Mouse (Mus musculus) adrenal gland, postnatal 25 days (tissue): ENCODE results near the gene Vmn1r5. TPM values are rescaled to one million over a fixed set of nuclear protein-coding genes. Genes with fewer than 3 reads are reported as not detected.
"Not testable (repeated sequence)": the region's sequence is repeated elsewhere in the genome, so short reads cannot be mapped to it uniquely, and the experiment has no call there.

Experiments
- DNase-seq: peaks from one replicate; pipeline ENCODE4 v3.0.0; 2021; ENCODE audit warnings: mixed read lengths
- long read RNA-seq: library from polyadenylated mRNA; stranded (forward); transcript quantifications from one replicate; pipeline ENCODE4 v2.0.0, GENCODE M21; 2021
- total RNA-seq: library from RNA; stranded (reverse); gene quantifications from 2 replicates; pipeline ENCODE4 v1.2.3, GENCODE M21; 2021

Gene Vmn1r5
- total RNA-seq = not detected in 2 replicates
- long read RNA-seq = 0 reads

DNA sequence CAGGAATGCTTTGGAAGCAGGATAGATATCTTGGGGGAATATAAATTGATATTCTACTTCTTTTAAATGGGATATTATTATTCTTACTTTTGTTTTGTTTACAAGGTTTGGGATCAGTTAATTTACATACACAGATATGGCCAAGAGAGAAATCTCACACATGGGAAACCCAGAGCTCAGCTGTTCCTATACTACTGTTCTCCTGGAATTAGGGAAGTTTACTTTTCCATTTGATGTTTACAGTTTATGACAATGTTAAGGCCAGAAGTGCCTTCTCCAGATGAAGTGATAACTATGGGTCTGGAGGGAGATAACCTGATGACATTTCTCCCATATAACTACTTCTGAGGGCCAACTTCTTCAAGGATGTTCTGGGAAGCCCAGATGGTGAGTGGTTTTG lies at the start of gene Vmn1r5:
Gene Vmn1r5 (plus strand): TSS at position 301 of the 400 bp plus-strand sequence.
- DNase-seq = no peak

GRCm38 (mm10) chr6:56923331-56923725 lies 46.7 kb upstream of the Vmn1r5 start:
- no peak for DNase-seq

- DNase-seq = peak; percentile 96
These were observed 46.1 kb upstream of the Vmn1r5 start, which contains the start of the genes Nt5c3 and Vmn1r4 for GRCm38 (mm10) chr6:56923726-56924707. Gene Nt5c3, minus strand, starts transcription at chr6:56923932. Gene Vmn1r4, plus strand, starts transcription at chr6:56924015.

- DNase-seq = no peak
These were observed 38.2 kb upstream of the Vmn1r5 start for GRCm38 (mm10) chr6:56931648-56932415.

- DNase-seq = no peak
These were observed 37.6 kb upstream of the Vmn1r5 start for GRCm38 (mm10) chr6:56932464-56932863.

GRCm38 (mm10) chr6:56934366-56934765 lies 35.7 kb upstream of the Vmn1r5 start:
- no peak for DNase-seq

DNA sequence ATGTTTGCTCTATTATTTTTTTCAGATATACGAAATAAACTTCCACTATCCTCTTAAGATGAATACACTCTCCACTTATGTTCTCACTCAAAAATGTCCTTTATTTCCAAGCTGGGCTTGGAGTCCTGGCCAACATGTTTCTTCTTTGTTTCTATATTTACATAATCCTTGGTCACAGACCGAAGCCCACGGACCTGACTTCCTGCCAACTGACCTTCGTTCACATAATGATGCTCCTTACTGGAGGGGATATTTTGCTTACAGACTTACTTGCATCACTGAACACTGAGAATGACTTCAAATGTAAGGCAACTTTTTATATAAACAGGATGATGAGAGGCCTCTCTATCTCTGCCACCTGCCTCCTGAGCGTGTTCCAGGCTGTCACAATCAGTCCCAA lies 13.6 kb upstream of the Vmn1r5 start:
- DNase-seq = no peak

- no peak for DNase-seq
These were observed 26.9 kb downstream of the Vmn1r5 start, which contains the start of gene Vmn1r6 for GRCm38 (mm10) chr6:56996943-56997342. Gene Vmn1r6, plus strand, starts transcription at chr6:56997243.

GRCm38 (mm10) chr6:57025224-57025623 lies 55.2 kb downstream of the Vmn1r5 start, which contains the start of gene Vmn1r7:
Gene Vmn1r7, minus strand, starts transcription at chr6:57025324.
- not testable (repeated sequence) for DNase-seq

- no peak for DNase-seq
These were observed 61.9 kb downstream of the Vmn1r5 start, which contains the start of gene Vmn1r8 for GRCm38 (mm10) chr6:57031984-57032383. Gene Vmn1r8, plus strand, starts transcription at chr6:57032284.

DNA sequence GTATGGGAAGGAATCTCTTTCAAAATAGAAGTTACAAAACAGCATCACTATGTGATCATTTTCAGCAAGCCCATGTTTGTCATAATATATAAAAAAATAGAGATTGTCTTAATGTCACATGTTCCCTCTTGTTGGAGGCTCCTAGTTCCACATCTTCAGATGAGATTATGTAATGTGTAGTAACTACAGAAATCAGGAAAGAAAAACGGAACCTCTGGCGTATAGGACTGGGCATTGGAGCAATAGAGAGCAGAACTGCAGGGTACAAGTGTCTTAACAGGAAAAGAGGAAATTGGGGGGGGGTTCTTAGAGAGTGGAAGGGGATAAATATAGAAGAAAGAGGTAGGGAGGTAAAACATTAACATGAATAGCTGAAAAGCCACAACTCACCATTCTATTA lies 64.6 kb downstream of the Vmn1r5 start:
- no peak for DNase-seq

Other genes starting within 250 kb of the Vmn1r5 start
- gene Kbtbd2, start 172.5 kb upstream of the Vmn1r5 start, total RNA-seq = 36.3 and 36.9 TPM in 2 replicates
- gene Fkbp9, start 138.2 kb upstream of the Vmn1r5 start, total RNA-seq = 52.4 and 66.4 TPM in 2 replicates
- 20.6 and 23.0 TPM in 2 replicates for gene Nt5c3, start 46.3 kb upstream of the Vmn1r5 start, total RNA-seq
- gene Vmn1r4, start 46.3 kb upstream of the Vmn1r5 start, total RNA-seq = 0.62 and 0.76 TPM in 2 replicates
- not detected in 2 replicates for gene Vmn1r6, start 27.0 kb downstream of the Vmn1r5 start, total RNA-seq
- gene Vmn1r7, start 55.1 kb downstream of the Vmn1r5 start, total RNA-seq = not detected in 2 replicates
- not detected in 2 replicates for gene Vmn1r8, start 62.0 kb downstream of the Vmn1r5 start, total RNA-seq
- not detected in 2 replicates for gene Vmn1r9, start 96.5 kb downstream of the Vmn1r5 start, total RNA-seq
- not detected in 2 replicates for gene Vmn1r10, start 139.2 kb downstream of the Vmn1r5 start, total RNA-seq
- not detected in 2 replicates for gene Vmn1r11, start 163.2 kb downstream of the Vmn1r5 start, total RNA-seq
- gene Vmn1r12, start 186.6 kb downstream of the Vmn1r5 start, total RNA-seq = not detected in 2 replicates
- gene Vmn1r13, start 233.0 kb downstream of the Vmn1r5 start, total RNA-seq = not detected in 2 replicates